Comparison of ENCODE assay signal across 10 mouse cellular contexts in the genomic region with DNA sequence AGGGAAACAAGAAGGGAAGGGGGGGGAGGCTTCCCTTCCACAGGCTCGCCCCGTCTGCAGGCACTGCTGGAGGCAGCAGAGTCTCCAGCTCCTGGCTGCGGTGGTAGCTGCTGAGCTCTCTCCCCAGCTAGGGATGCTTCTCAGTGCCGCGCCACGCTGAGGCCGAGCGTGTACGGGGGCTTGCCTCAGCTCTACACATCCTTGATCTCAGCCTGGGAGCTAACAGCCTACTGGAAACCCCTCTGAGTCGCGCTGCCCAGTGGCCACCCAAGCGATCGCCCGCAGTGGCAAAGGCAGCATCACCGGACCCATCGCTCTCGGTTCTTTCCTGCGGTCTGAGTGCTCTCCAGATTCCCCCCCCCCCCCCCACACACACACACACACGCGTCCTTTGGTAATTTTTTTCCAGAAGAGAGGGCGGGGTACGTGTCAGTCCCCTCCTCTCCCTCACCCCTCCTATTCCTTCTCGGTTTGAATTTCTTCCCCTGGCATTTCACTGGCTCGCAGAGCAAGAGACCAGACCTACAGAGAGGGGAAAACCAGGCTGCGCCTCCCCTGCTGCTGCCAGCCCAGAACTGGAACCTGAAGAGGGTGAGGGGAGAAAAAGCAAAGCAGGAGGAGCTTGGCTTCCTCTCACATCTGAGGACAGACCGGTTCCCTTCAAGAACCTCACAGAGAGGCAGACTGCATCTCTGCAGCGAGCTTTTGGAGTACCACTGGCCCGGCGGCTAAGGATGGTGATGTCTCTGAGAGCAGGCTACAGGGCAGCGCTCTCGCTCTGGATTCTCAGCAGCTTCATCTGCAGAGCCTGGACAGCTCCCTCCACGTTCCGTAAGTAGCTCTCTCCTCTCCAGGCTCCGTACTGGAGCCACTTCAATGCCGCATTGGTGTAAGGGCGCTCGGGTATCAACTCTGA. TPM values are rescaled to one million over a fixed set of nuclear protein-coding genes. Genes with fewer than 3 reads are reported as not detected.
DNase-seq lines count a peak whose midpoint lies in the region; ATAC-seq lines count a peak whose summit lies in the region.
"Had no signal": no experiment of that assay in that cellular context is flagged by ENCODE, and none has a peak within 500 bp of the region (broad histone marks: within the 10 kb centered on the region; RNA-seq: fewer than 3 reads in every experiment).

No protein-coding gene starts in this region.

- H3K36me3 ChIP-seq in kidney, embryonic 16.5 days (ENCODE audit: insufficient read depth, low read length): no peaks in the 10 kb centered on the region
- no peaks in the 10 kb centered on the region for H3K36me3 ChIP-seq in hindbrain, embryonic 13.5 days
- H3K36me3 ChIP-seq in limb, embryonic 13.5 days: no peaks in the 10 kb centered on the region
- H3K36me3 ChIP-seq: heart, embryonic 15.5 days had no signal

- no peak overlapping the region for H3K9ac ChIP-seq in kidney, embryonic 16.5 days (replicated peaks; ENCODE audit: low read length)
- peak overlapping the region; percentile 78 for H3K9ac ChIP-seq in hindbrain, embryonic 13.5 days
- H3K9ac ChIP-seq in limb, embryonic 13.5 days: no peak overlapping the region
- H3K9ac ChIP-seq: heart, embryonic 15.5 days had no signal

- H3K27me3 ChIP-seq in kidney, embryonic 16.5 days (ENCODE audit: insufficient read depth, low read length): peaks cover 3% of the 10 kb centered on the region; the same call in 1 of the 2 replicates
- no peaks in the 10 kb centered on the region for H3K27me3 ChIP-seq in hindbrain, embryonic 13.5 days
- peaks cover 18% of the 10 kb centered on the region for H3K27me3 ChIP-seq in limb, embryonic 13.5 days
- H3K27me3 ChIP-seq: CH12.LX had no signal

- 0 out of 2 replicates have a peak, but pooled peaks cover 2% of the 10 kb centered on the region for H3K4me1 ChIP-seq in kidney, embryonic 16.5 days (ENCODE audit: insufficient read depth, low read length)
- 0 out of 2 replicates have a peak, but pooled peaks cover 2% of the 10 kb centered on the region for H3K4me1 ChIP-seq in hindbrain, embryonic 13.5 days (replicated peaks)
- no peaks in the 10 kb centered on the region for H3K4me1 ChIP-seq in limb, embryonic 13.5 days
- H3K4me1 ChIP-seq: heart, embryonic 15.5 days had no signal

- no peak for DNase-seq in kidney, postnatal 14 days
- DNase-seq in embryo, embryonic 11 days: peak; percentile 70
- DNase-seq in right cerebral cortex, postnatal 4 days: peak; percentile 60
- DNase-seq in thymus, postnatal 4 days: no peak
- no peak for DNase-seq in thymus, postnatal 14 days

- H3K9me3 ChIP-seq in kidney, embryonic 16.5 days (ENCODE audit: low read length): no peaks in the 10 kb centered on the region
- H3K9me3 ChIP-seq in hindbrain, embryonic 13.5 days: no peaks in the 10 kb centered on the region
- H3K9me3 ChIP-seq in limb, embryonic 13.5 days: no peaks in the 10 kb centered on the region
- H3K9me3 ChIP-seq: heart, embryonic 15.5 days had no signal

- 2% methylated on average over 31 of the region's 37 CpGs for WGBS in kidney, embryonic 16.5 days
- WGBS in hindbrain, embryonic 13.5 days: under 1% methylated on average over 32 of the region's 37 CpGs
- 3% methylated on average over 29 of the region's 37 CpGs for WGBS in limb, embryonic 13.5 days

- peak; percentile 93 for ATAC-seq in kidney, embryonic 16.5 days (ENCODE audit: low FRiP score, low TSS enrichment)
- ATAC-seq in hindbrain, embryonic 13.5 days (ENCODE audit: low FRiP score): peak; percentile 95
- ATAC-seq in limb, embryonic 13.5 days (ENCODE audit: low FRiP score, low read depth): peak; percentile 73

- H3K4me2 ChIP-seq in kidney, embryonic 16.5 days (replicated peaks; ENCODE audit: low read depth, low read length): no peak overlapping the region
- H3K4me2 ChIP-seq in hindbrain, embryonic 13.5 days: peak overlapping the region; percentile 59
- H3K4me2 ChIP-seq in limb, embryonic 13.5 days (replicated peaks): peak overlapping the region; percentile 21; the same call in 1 of the 2 replicates
- H3K4me2 ChIP-seq: heart, embryonic 15.5 days had no signal

- no peak overlapping the region for H3K27ac ChIP-seq in kidney, embryonic 16.5 days (ENCODE audit: low read length)
- peak overlapping the region; percentile 91 for H3K27ac ChIP-seq in hindbrain, embryonic 13.5 days
- no peak overlapping the region for H3K27ac ChIP-seq in limb, embryonic 13.5 days
- H3K27ac ChIP-seq: heart, embryonic 15.5 days had no signal

- no peak overlapping the region for H3K4me3 ChIP-seq in kidney, embryonic 16.5 days (ENCODE audit: low read length)
- H3K4me3 ChIP-seq in hindbrain, embryonic 13.5 days: peak overlapping the region; percentile 55
- no peak overlapping the region for H3K4me3 ChIP-seq in limb, embryonic 13.5 days
- H3K4me3 ChIP-seq: heart, embryonic 15.5 days had no signal

RNA-seq across cellular contexts. Expression of a gene that starts 0.7 kb away (rescaled TPM):
- polyA plus RNA-seq in kidney, embryonic 16.5 days (2015; fragmentation: Nextera tagmentation; extraction: Ambion mirVana): 2.2 and 3.4 TPM in 2 replicates
- 53.0 and 56.0 TPM in 2 replicates for polyA plus RNA-seq in hindbrain, embryonic 13.5 days (2015; fragmentation: Nextera tagmentation; extraction: Ambion mirVana)
- 3.8 and 4.7 TPM in 2 replicates for polyA plus RNA-seq in limb, embryonic 13.5 days (2015; fragmentation: Nextera tagmentation; extraction: Ambion mirVana)

Comparison
In these comparisons a context has a peak if more than half of its experiments do, and no peak if none do; other contexts are left out.
1. DNase-seq: peak in embryo, embryonic 11 days (single experiment) and right cerebral cortex, postnatal 4 days (single experiment); none in kidney, postnatal 14 days (single experiment), thymus, postnatal 4 days (single experiment) and thymus, postnatal 14 days (single experiment).
2. Peak in every context shown above with its lines, with median percentiles within 50 percentile points of each other: ATAC-seq.